Mouse (Mus musculus): Measurements from ENCODE around the gene Tmbim1. TPM values are rescaled to one million over a fixed set of nuclear protein-coding genes. Genes with fewer than 3 reads are reported as not detected.

Gene Tmbim1
- polyA plus RNA-seq, 1 experiment from 2014 or later = 18.1 TPM

DNA sequence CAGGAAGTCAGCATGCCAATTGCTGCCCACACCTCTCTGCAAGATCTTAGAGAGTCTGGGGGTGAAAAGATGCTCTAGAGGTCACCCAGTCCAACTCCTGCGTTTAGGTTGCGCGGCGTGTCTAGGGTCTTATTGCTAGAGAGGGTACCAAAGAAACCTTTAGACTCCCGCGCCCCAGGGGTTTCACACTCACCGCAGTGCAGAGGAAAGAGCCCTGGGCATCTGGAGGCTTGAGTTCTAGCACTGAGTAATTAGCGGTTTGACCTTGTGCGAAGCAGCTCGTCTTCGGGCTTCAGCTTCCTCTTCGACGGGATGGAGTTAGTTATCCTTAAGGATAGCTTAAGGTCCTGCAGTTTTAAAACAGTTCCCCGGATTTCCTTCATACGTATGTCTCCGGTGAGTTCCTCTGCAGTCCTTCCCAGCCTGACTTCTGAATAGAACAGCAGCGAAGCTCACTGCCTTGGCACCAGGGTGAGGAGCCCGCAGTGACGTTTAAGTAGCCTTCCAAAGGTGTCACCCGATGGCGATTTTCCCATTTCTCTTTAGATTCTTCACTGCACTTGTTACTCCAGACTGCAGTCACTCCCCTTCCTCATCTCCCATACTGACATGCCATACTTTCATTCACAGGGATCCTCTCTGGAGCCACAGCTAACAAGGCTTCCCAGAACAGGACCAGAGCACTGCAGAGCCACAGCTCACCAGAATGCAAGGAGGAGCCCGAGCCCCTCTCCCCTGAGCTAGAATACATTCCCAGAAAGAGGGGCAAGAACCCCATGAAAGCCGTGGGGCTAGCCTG lies 20.0 kb downstream of the Tmbim1 start:
- peak overlapping the region; percentile 83 for H3K4me3 ChIP-seq (ENCODE audit: low read length)
- no peaks in the 10 kb centered on the region for H3K27me3 ChIP-seq (ENCODE audit: control insufficient read depth, insufficient read depth, low read length)
- no peak overlapping the region for H3K27ac ChIP-seq (ENCODE audit: low read depth, low read length)
- no peak for ATAC-seq (ENCODE audit: low FRiP score, low TSS enrichment)
- H3K9ac ChIP-seq (ENCODE audit: low read depth, low read length) = peak overlapping the region; percentile 73
- no peaks in the 10 kb centered on the region for H3K9me3 ChIP-seq (ENCODE audit: control insufficient read depth, low read length)
- H3K4me2 ChIP-seq (replicated peaks; ENCODE audit: low read depth, low read length) = peak overlapping the region; percentile 78
- H3K36me3 ChIP-seq (ENCODE audit: control insufficient read depth, insufficient read depth, low read length) = peaks cover 47% of the 10 kb centered on the region
- 4% methylated on average over 23 of the region's 23 CpGs for WGBS
- peaks cover 9% of the 10 kb centered on the region; the same call in 1 of the 2 replicates for H3K4me1 ChIP-seq (ENCODE audit: control insufficient read depth, insufficient read depth, low read length)

- H3K4me1 ChIP-seq (ENCODE audit: control insufficient read depth, insufficient read depth, low read length) = peaks cover 9% of the 10 kb centered on the region; the same call in 1 of the 2 replicates
- H3K4me3 ChIP-seq (ENCODE audit: low read length) = peak within 1 kb of the TSS; percentile 83
- H3K9ac ChIP-seq (ENCODE audit: low read depth, low read length) = peak within 1 kb of the TSS; percentile 80
- peak; percentile 97 for ATAC-seq (ENCODE audit: low FRiP score, low TSS enrichment)
- H3K27me3 ChIP-seq (ENCODE audit: control insufficient read depth, insufficient read depth, low read length) = no peaks in the 10 kb centered on the region
- H3K36me3 ChIP-seq (ENCODE audit: control insufficient read depth, insufficient read depth, low read length) = peaks cover 50% of the 10 kb centered on the region
- H3K27ac ChIP-seq (ENCODE audit: low read depth, low read length) = peak within 1 kb of the TSS; percentile 67
- no peaks in the 10 kb centered on the region for H3K9me3 ChIP-seq (ENCODE audit: control insufficient read depth, low read length)
- peak within 1 kb of the TSS; percentile 88 for H3K4me2 ChIP-seq (replicated peaks; ENCODE audit: low read depth, low read length)
- under 1% methylated on average over 56 of the region's 56 CpGs for WGBS
Observed at GRCm38 (mm10) chr1:74284543-74285160, 20.8 kb downstream of the Tmbim1 start, which contains the start of the genes Aamp and Pnkd. Gene Aamp (minus strand): TSS chr1:74284738. Gene Pnkd (plus strand): TSS chr1:74284930.

GRCm38 (mm10) chr1:74283686-74284463 lies 21.5 kb downstream of the Tmbim1 start:
- H3K4me2 ChIP-seq (replicated peaks; ENCODE audit: low read depth, low read length) = peak overlapping the region; percentile 88
- H3K4me3 ChIP-seq (ENCODE audit: low read length) = peak overlapping the region; percentile 83
- peak; percentile 60 for ATAC-seq (ENCODE audit: low FRiP score, low TSS enrichment)
- no peaks in the 10 kb centered on the region for H3K9me3 ChIP-seq (ENCODE audit: control insufficient read depth, low read length)
- H3K4me1 ChIP-seq (ENCODE audit: control insufficient read depth, insufficient read depth, low read length) = peaks cover 9% of the 10 kb centered on the region; the same call in 1 of the 2 replicates
- peak overlapping the region; percentile 67 for H3K27ac ChIP-seq (ENCODE audit: low read depth, low read length)
- peak overlapping the region; percentile 80 for H3K9ac ChIP-seq (ENCODE audit: low read depth, low read length)
- no peaks in the 10 kb centered on the region for H3K27me3 ChIP-seq (ENCODE audit: control insufficient read depth, insufficient read depth, low read length)
- peaks cover 50% of the 10 kb centered on the region for H3K36me3 ChIP-seq (ENCODE audit: control insufficient read depth, insufficient read depth, low read length)
- 11% methylated on average over 15 of the region's 15 CpGs for WGBS

DNA sequence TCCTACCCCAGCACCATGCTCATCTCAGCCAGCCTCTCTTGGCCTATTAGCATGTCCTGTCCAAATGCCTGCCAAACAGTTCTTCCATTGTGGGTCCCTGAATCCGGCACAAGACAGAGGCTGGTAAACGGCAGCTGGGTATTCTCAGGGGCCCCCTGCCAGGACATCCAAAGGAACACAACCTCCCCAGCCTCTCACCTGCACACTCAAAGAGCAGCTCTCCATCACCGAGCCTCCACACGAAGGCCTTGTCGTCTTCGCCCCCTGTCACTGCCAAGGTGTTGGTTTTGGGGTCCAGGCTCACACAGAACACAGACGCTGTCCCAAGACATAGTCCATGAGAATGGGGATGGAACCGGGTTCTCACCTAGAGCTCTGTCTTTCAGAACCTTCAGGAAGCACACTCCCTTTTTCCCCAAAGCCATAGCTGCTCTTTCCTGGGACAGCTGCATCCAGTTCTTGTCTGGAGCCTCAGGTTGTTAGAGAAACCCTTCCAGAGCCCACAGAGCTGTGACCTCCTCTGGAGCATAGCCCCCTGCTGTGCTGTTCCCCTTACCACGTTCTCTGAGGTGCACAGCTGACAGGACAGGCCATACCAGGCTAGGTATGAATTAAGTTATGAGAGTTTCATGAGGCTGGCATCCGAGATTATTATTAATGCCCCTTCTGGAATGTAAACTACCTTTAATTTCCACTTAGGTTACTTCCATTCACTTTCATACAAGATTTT lies 22.4 kb downstream of the Tmbim1 start:
- H3K4me3 ChIP-seq (ENCODE audit: low read length) = no peak overlapping the region

GRCm38 (mm10) chr1:74281886-74282285 lies 23.5 kb downstream of the Tmbim1 start:
- peaks cover 45% of the 10 kb centered on the region for H3K36me3 ChIP-seq (ENCODE audit: control insufficient read depth, insufficient read depth, low read length)
- ATAC-seq (ENCODE audit: low FRiP score, low TSS enrichment) = no peak
- H3K27me3 ChIP-seq (ENCODE audit: control insufficient read depth, insufficient read depth, low read length) = no peaks in the 10 kb centered on the region
- no peak overlapping the region for H3K4me3 ChIP-seq (ENCODE audit: low read length)
- H3K9ac ChIP-seq (ENCODE audit: low read depth, low read length) = no peak overlapping the region
- 94% methylated on average over 8 of the region's 8 CpGs for WGBS
- H3K27ac ChIP-seq (ENCODE audit: low read depth, low read length) = no peak overlapping the region
- peaks cover 13% of the 10 kb centered on the region for H3K4me1 ChIP-seq (ENCODE audit: control insufficient read depth, insufficient read depth, low read length)
- H3K9me3 ChIP-seq (ENCODE audit: control insufficient read depth, low read length) = no peaks in the 10 kb centered on the region
- no peak overlapping the region for H3K4me2 ChIP-seq (replicated peaks; ENCODE audit: low read depth, low read length)

More for the DNA sequence above, 22.4 kb downstream of the Tmbim1 start:
- Histone ChIP-seq H3K27ac (ENCODE audit: low read depth, low read length) (no peak overlapping the region), H3K36me3 (ENCODE audit: control insufficient read depth, insufficient read depth, low read length) (peaks cover 45% of the 10 kb centered on the region), H3K4me2 (replicated peaks; ENCODE audit: low read depth, low read length) (no peak overlapping the region), H3K27me3 (ENCODE audit: control insufficient read depth, insufficient read depth, low read length) (no peaks in the 10 kb centered on the region), H3K4me1 (ENCODE audit: control insufficient read depth, insufficient read depth, low read length) (peaks cover 10% of the 10 kb centered on the region), H3K9ac (ENCODE audit: low read depth, low read length) (0 out of 2 replicates have a peak overlapping the region, but pooled peaks have one; percentile 7), H3K9me3 (ENCODE audit: control insufficient read depth, low read length) (no peaks in the 10 kb centered on the region)
- ATAC-seq (ENCODE audit: low FRiP score, low TSS enrichment) = no peak
- 92% methylated on average over 10 of the region's 10 CpGs for WGBS

- ATAC-seq (ENCODE audit: low FRiP score, low TSS enrichment) = no peak
- Histone ChIP-seq H3K36me3 (ENCODE audit: control insufficient read depth, insufficient read depth, low read length) (peaks cover 45% of the 10 kb centered on the region), H3K4me3 (ENCODE audit: low read length) (no peak overlapping the region), H3K4me2 (replicated peaks; ENCODE audit: low read depth, low read length) (no peak overlapping the region), H3K4me1 (ENCODE audit: control insufficient read depth, insufficient read depth, low read length) (peaks cover 13% of the 10 kb centered on the region), H3K9ac (ENCODE audit: low read depth, low read length) (no peak overlapping the region), H3K27me3 (ENCODE audit: control insufficient read depth, insufficient read depth, low read length) (no peaks in the 10 kb centered on the region), H3K9me3 (ENCODE audit: control insufficient read depth, low read length) (no peaks in the 10 kb centered on the region), H3K27ac (ENCODE audit: low read depth, low read length) (no peak overlapping the region)
- WGBS = 94% methylated on average over 2 of the region's 2 CpGs
Observed at GRCm38 (mm10) chr1:74281372-74281771, 24.1 kb downstream of the Tmbim1 start.

DNA sequence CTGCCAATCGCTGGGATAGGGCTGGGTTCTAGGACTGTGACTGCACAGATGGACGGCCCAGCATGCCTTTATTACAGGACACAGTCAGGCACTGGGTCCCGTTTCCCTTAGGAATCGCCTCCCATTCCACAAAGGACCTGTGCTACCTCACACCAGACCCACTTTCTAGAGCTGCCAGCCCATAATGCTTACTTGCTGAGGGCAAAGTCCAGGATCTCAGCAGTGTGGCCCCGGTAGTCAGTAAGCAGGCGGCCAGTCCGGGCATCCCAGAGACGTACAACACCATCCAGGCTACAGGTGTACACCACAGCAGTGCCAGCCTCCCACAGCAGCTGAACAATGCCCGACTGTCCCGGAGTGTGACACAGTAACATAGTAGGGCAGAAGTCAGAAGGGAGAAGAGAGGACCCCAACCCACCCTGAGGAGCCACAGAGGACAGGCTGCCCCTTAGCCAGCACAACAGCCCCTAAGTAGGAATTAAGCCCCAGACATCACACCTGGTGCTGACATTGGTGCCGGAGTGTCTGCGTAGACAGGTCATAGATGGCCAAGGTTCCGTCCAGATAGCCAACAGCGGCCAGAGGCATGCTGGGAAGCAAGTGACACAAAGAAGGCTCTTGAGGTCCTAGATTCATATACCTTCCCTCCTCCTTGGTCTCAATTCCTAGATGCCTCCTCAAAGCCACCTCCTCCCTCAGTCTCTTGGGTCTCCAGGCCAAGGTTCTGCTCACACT lies 24.7 kb downstream of the Tmbim1 start:
- Histone ChIP-seq H3K4me1 (ENCODE audit: control insufficient read depth, insufficient read depth, low read length) (peaks cover 11% of the 10 kb centered on the region), H3K4me3 (ENCODE audit: low read length) (no peak overlapping the region), H3K27ac (ENCODE audit: low read depth, low read length) (no peak overlapping the region), H3K36me3 (ENCODE audit: control insufficient read depth, insufficient read depth, low read length) (peaks cover 45% of the 10 kb centered on the region), H3K9ac (ENCODE audit: low read depth, low read length) (no peak overlapping the region), H3K9me3 (ENCODE audit: control insufficient read depth, low read length) (no peaks in the 10 kb centered on the region), H3K4me2 (replicated peaks; ENCODE audit: low read depth, low read length) (no peak overlapping the region), H3K27me3 (ENCODE audit: control insufficient read depth, insufficient read depth, low read length) (no peaks in the 10 kb centered on the region)
- 94% methylated on average over 14 of the region's 14 CpGs for WGBS
- no peak for ATAC-seq (ENCODE audit: low FRiP score, low TSS enrichment)

- no peak for ATAC-seq (ENCODE audit: low FRiP score, low TSS enrichment)
- H3K9me3 ChIP-seq (ENCODE audit: control insufficient read depth, low read length) = no peaks in the 10 kb centered on the region
- no peak overlapping the region for H3K4me2 ChIP-seq (replicated peaks; ENCODE audit: low read depth, low read length)
- H3K4me1 ChIP-seq (ENCODE audit: control insufficient read depth, insufficient read depth, low read length) = peaks cover 21% of the 10 kb centered on the region
- no peak overlapping the region for H3K4me3 ChIP-seq (ENCODE audit: low read length)
- 85% methylated on average over 11 of the region's 11 CpGs for WGBS
- H3K27ac ChIP-seq (ENCODE audit: low read depth, low read length) = no peak overlapping the region
- H3K9ac ChIP-seq (ENCODE audit: low read depth, low read length) = no peak overlapping the region
- H3K36me3 ChIP-seq (ENCODE audit: control insufficient read depth, insufficient read depth, low read length) = peaks cover 45% of the 10 kb centered on the region
- no peaks in the 10 kb centered on the region for H3K27me3 ChIP-seq (ENCODE audit: control insufficient read depth, insufficient read depth, low read length)
Observed at GRCm38 (mm10) chr1:74278988-74279387, 26.4 kb downstream of the Tmbim1 start.

Measured in kidney, embryonic 14.5 days (tissue).